Mouse (Mus musculus) lung, embryonic 14.5 days (tissue): Measurements from ENCODE around the gene Scgb1b24. TPM values are rescaled to one million over a fixed set of nuclear protein-coding genes. Genes with fewer than 3 reads are reported as not detected.

Experiments used
- ATAC-seq: fragments of 200-750 bp; cut with Nextera tagmentation; 2 replicates; pipeline ENCODE4 v1.8.0; 2017; ENCODE audit warnings: mild to moderate bottlenecking, moderate TSS enrichment, moderate library complexity; ENCODE audit not compliant: insufficient read depth
- DNase-seq: peaks from one replicate; pipeline ENCODE4 v3.0.0-alpha.2; 2015
- H3K27ac ChIP-seq: fragments of 300-500 bp; sonication (generic); 2 replicates; pipeline ENCODE4 v1.5.1; 2014; ENCODE audit warnings: low read depth, mild to moderate bottlenecking, moderate library complexity
- H3K27me3 ChIP-seq: fragments of 300-500 bp; sonication (generic); 2 replicates; pipeline ENCODE4 v1.6.1; 2014; ENCODE audit warnings: low read length, control low read depth; ENCODE audit not compliant: insufficient read depth
- H3K36me3 ChIP-seq: fragments of 300-500 bp; sonication (generic); 2 replicates; pipeline ENCODE4 v1.6.1; 2014; ENCODE audit warnings: control low read depth; ENCODE audit not compliant: insufficient read depth
- H3K4me1 ChIP-seq: fragments of 300-500 bp; sonication (generic); 2 replicates; pipeline ENCODE4 v1.6.1; 2014; ENCODE audit warnings: antibody characterized with exemption, control low read depth; ENCODE audit not compliant: insufficient read depth
- H3K4me2 ChIP-seq: fragments of 300-500 bp; sonication (generic); 2 replicates; pipeline ENCODE4 v1.6.1; 2014; ENCODE audit warnings: mild to moderate bottlenecking
- H3K4me3 ChIP-seq: fragments of 300-500 bp; sonication (generic); 2 replicates; pipeline ENCODE4 v1.5.1; 2014; ENCODE audit warnings: low read depth, low read length
- H3K9ac ChIP-seq: fragments of 300-500 bp; sonication (generic); 2 replicates; pipeline ENCODE4 v1.6.1; 2014
- H3K9me3 ChIP-seq: fragments of 300-500 bp; sonication (generic); 2 replicates; pipeline ENCODE4 v1.6.1; 2016; ENCODE audit warnings: low read depth, low read length, control low read depth
- CTCF ChIP-seq: IDR thresholded peaks from 2 replicates; pipeline ENCODE4 v1.5.1; 2016; ENCODE audit warnings: antibody characterized with exemption, low read depth
- WGBS: fragments of 180-500 bp; shearing (Covaris S2); extraction: QIAGEN DNeasy Blood & Tissue Kit; methylation state at CpG from one replicate; pipeline ENCODE4 v1.1.7; 2014; 5-methylcytosine and 5-hydroxymethylcytosine counted together
- polyA plus RNA-seq: library from polyadenylated mRNA; unstranded; fragments of >200 nt; fragmentation: Nextera tagmentation; extraction: Ambion mirVana; gene quantifications from 2 replicates; pipeline ENCODE4 v1.2.1, GENCODE M21; 2014

Scgb1b24 gene
- not detected in 2 replicates for polyA plus RNA-seq

GRCm38 (mm10) chr7:33743499-33743898 is at the start of gene Scgb1b24:
Scgb1b24 (plus strand) TSS chr7:33743799.
- Histone ChIP-seq H3K4me1 (no peaks in the 10 kb centered on the region), H3K4me3 (no peak within 1 kb of the TSS), H3K27me3 (no peaks in the 10 kb centered on the region), H3K27ac (no peak within 1 kb of the TSS), H3K9me3 (peaks cover 5% of the 10 kb centered on the region; the same call in 1 of the 2 replicates), H3K9ac (no peak within 1 kb of the TSS), H3K36me3 (no peaks in the 10 kb centered on the region), H3K4me2 (no peak within 1 kb of the TSS)
- DNase-seq (no peak), ATAC-seq (no peak)
- no peak for TF ChIP-seq CTCF
- WGBS: 67% methylated on average over 3 of the region's 3 CpGs

GRCm38 (mm10) chr7:33739212-33739611 is 4.4 kb upstream of the Scgb1b24 start, which contains the start of gene Scgb2b24:
Scgb2b24 (minus strand) TSS chr7:33739312.
- no peak for ATAC-seq
- H3K9ac ChIP-seq: no peak within 1 kb of the TSS
- no peaks in the 10 kb centered on the region for H3K36me3 ChIP-seq
- H3K4me2 ChIP-seq: no peak within 1 kb of the TSS
- H3K9me3 ChIP-seq: peaks cover 19% of the 10 kb centered on the region; the same call in 1 of the 2 replicates
- no peaks in the 10 kb centered on the region for H3K27me3 ChIP-seq
- no peaks in the 10 kb centered on the region for H3K4me1 ChIP-seq
- 63% methylated on average over 2 of the region's 2 CpGs for WGBS
- TF ChIP-seq CTCF: no peak
- no peak within 1 kb of the TSS for H3K4me3 ChIP-seq
- H3K27ac ChIP-seq: no peak within 1 kb of the TSS
- DNase-seq: no peak

Other genes with a start within 250 kb of the Scgb1b24 start
- gene Scgb2b21, start 223.3 kb upstream of the Scgb1b24 start, polyA plus RNA-seq: not detected in 2 replicates
- not detected in 2 replicates for gene Scgb2b24, start 4.5 kb upstream of the Scgb1b24 start, polyA plus RNA-seq
- not detected in 2 replicates for gene Scgb2b26, start 201.2 kb downstream of the Scgb1b24 start, polyA plus RNA-seq